Mouse (Mus musculus): Measurements from ENCODE around the gene Chil5. TPM values are rescaled to one million over a fixed set of nuclear protein-coding genes. Genes with fewer than 3 reads are reported as not detected.

Chil5 gene
- polyA plus RNA-seq (2015; fragmentation: Nextera tagmentation; extraction: Ambion mirVana), result 0.36 TPM in 1 of 2 replicates, not detected in the other

DNA sequence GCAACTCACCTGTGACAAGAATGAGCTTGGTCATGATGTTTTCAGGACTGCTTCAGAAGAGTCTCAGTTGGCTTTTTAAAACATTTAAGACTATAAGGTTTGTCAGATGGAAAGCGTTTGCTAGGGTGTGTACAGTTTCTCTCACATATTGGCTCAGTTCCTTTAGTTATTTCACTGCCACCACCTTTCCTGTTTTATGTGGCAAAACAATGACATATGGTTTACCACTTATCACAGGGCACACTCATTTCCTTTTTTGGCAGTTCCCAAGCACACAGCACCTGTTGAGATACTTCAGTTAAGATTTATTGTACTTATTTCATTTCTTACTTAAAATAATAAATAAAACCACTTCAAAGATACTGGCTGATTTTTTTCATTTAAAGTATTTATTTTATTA, at the start of gene Chil5:
TSS of gene Chil5 (minus strand) at position 34 of the 400 bp plus-strand sequence.

DNA sequence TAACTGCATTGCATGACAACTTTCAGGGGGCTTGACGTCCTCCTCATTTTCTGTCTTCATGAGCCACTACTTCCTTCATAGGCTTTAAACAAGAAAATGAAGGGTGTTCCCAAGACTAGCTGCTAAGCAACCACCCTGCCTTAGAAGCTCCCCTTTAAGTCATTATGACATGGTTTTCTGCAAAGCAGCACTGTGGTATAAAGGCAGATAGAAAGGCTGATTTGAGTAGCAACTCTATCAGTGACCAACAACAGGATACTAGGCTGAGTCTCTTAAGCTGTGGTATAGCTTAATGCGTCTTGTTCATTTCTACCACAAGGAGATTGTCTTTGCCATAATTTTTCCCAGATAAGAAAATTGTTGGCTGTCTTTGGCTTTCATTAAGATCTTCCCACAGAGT, 18.1 kb downstream of the Chil5 start, which contains the start of gene Pifo:
TSS of gene Pifo (minus strand) at position 101 of the 400 bp plus-strand sequence.

DNA sequence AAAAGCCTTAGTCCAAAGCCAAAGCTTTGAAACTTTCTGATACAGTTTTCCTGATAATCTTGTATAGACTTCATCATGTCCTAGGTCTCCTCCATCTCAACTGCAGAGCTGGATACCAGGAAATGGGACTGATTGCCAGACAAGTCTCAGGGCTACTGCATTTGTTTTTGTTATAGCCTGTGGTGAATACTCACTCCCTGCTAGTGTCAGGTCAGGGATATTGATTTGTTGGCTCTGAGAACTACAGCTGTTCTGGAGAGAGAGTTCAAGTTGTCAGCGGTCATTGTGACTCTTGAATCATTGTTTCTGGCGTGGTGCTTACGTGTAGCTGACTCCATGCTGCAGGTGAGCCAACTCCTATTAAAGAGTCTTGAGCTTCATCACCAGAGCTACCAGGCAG, 59.2 kb downstream of the Chil5 start, which contains the start of gene Ovgp1:
TSS of gene Ovgp1 (plus strand) at position 301 of the 400 bp plus-strand sequence.

Other genes starting within 250 kb of the Chil5 start
- 79.9 and 94.7 TPM in 2 replicates for gene Rap1a, start 231.5 kb downstream of the Chil5 start, polyA plus RNA-seq (2015; fragmentation: Nextera tagmentation; extraction: Ambion mirVana)
- gene Adora3, start 162.0 kb downstream of the Chil5 start, polyA plus RNA-seq (2015; fragmentation: Nextera tagmentation; extraction: Ambion mirVana), result 0.44 and 0.69 TPM in 2 replicates
- gene Tmigd3, start 161.9 kb downstream of the Chil5 start, polyA plus RNA-seq (2015; fragmentation: Nextera tagmentation; extraction: Ambion mirVana), result not detected in 2 replicates
- 0.18 and 0.71 TPM in 2 replicates for gene I830077J02Rik, start 100.2 kb downstream of the Chil5 start, polyA plus RNA-seq (2015; fragmentation: Nextera tagmentation; extraction: Ambion mirVana)
- 79.9 and 92.7 TPM in 2 replicates for gene Wdr77, start 73.4 kb downstream of the Chil5 start, polyA plus RNA-seq (2015; fragmentation: Nextera tagmentation; extraction: Ambion mirVana)
- 615 and 658 TPM in 2 replicates for gene Atp5f1, start 72.7 kb downstream of the Chil5 start, polyA plus RNA-seq (2015; fragmentation: Nextera tagmentation; extraction: Ambion mirVana)
- gene Ovgp1, start 59.1 kb downstream of the Chil5 start, polyA plus RNA-seq (2015; fragmentation: Nextera tagmentation; extraction: Ambion mirVana), result 4.6 and 5.0 TPM in 2 replicates
- 3.8 and 6.8 TPM in 2 replicates for gene Pifo, start 18.2 kb downstream of the Chil5 start, polyA plus RNA-seq (2015; fragmentation: Nextera tagmentation; extraction: Ambion mirVana)
- gene Chia1, start 80.4 kb upstream of the Chil5 start, polyA plus RNA-seq (2015; fragmentation: Nextera tagmentation; extraction: Ambion mirVana), result 1.4 and 1.7 TPM in 2 replicates
- gene Chil3, start 134.8 kb upstream of the Chil5 start, polyA plus RNA-seq (2015; fragmentation: Nextera tagmentation; extraction: Ambion mirVana), result 0.13 TPM in 1 of 2 replicates, not detected in the other
- gene Chil4, start 186.7 kb upstream of the Chil5 start, polyA plus RNA-seq (2015; fragmentation: Nextera tagmentation; extraction: Ambion mirVana), result not detected in 2 replicates